Mouse (Mus musculus): ENCODE results near the gene Bpi. TPM values are rescaled to one million over a fixed set of nuclear protein-coding genes. Genes with fewer than 3 reads are reported as not detected.

The Bpi gene
- polyA plus RNA-seq, 1 experiment = not detected

DNA sequence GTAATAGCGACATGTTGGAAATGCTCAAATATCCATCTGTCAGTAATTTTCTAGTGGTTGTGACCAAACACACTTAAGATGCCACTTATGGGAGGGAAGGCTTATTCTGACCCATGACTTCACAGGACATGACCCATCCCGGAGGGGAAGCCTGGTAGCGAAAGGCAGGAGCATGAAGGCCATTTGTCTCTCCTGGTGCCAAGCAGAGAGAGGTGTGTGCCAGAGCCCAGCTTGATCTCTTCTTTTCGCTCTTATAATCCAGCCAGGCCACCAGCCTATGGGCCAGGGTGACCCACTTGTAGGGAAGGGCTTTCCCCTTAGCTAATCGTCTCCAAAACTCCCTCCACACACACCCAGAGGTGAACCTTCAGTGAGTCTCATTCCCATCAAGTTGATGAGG lies 19.8 kb upstream of the Bpi start:
- Histone ChIP-seq H3K36me3 (replicated peaks; ENCODE audit: low read length) (no peaks in the 10 kb centered on the region), H3K27me3 (replicated peaks) (peaks cover 66% of the 10 kb centered on the region), H3K4me1 (peaks cover 2% of the 10 kb centered on the region; the same call in 1 of the 2 replicates), H3K4me3 (replicated peaks) (no peak overlapping the region), H3K9me3 (peaks cover 20% of the 10 kb centered on the region)
- TF ChIP-seq FLI1 (IDR thresholded peaks at IDR 0.05; ENCODE audit: low read length) (no peak), GATA1 (IDR thresholded peaks at IDR 0.05; ENCODE audit: borderline replicate concordance, low read length) (no peak)

DNA sequence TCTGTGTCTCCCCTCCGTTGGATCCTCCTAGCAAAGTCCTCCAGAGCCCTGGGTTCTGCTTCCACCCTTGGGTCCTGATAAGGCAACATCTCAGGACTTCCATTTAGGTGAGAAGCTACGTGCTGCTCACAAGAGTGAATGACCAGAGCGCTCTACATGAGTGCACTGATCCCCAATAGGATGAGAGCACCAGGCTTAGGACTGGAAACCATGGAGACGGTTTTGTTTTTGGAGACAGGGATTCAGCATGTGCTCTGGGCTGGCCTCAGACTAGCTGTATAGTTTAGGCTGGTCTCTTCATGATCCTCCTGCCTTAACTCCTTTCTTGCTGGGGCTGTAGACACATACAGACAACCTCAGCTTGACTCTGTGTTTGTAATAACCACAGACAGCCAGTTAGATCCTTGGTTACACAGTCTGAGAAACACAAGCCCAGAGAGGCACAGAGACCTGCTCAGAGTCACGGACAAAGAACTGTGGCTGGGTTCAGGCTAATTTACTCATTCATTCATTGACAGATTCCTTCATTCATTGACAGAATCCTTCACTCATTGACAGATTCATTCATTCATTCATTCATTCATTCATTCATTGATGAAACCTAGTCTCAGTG lies 16.7 kb upstream of the Bpi start:
- Histone ChIP-seq H3K4me1 (no peaks in the 10 kb centered on the region), H3K4me3 (replicated peaks) (no peak overlapping the region)
- TF ChIP-seq FLI1 (IDR thresholded peaks at IDR 0.05; ENCODE audit: low read length) (no peak), GATA1 (IDR thresholded peaks at IDR 0.05; ENCODE audit: borderline replicate concordance, low read length) (no peak)

GRCm38 (mm10) chr2:158242170-158242896 lies 15.6 kb upstream of the Bpi start:
- Histone ChIP-seq H3K4me3 (replicated peaks) (no peak overlapping the region), H3K27me3 (replicated peaks) (peaks cover 59% of the 10 kb centered on the region), H3K9me3 (0 out of 2 replicates have a peak, but pooled peaks cover 13% of the 10 kb centered on the region), H3K4me1 (no peaks in the 10 kb centered on the region), H3K36me3 (replicated peaks; ENCODE audit: low read length) (no peaks in the 10 kb centered on the region)
- TF ChIP-seq FLI1 (IDR thresholded peaks at IDR 0.05; ENCODE audit: low read length) (no peak), GATA1 (IDR thresholded peaks at IDR 0.05; ENCODE audit: borderline replicate concordance, low read length) (no peak)

More for the DNA sequence above, 16.7 kb upstream of the Bpi start:
- Histone ChIP-seq H3K36me3 (replicated peaks; ENCODE audit: low read length) (no peaks in the 10 kb centered on the region), H3K9me3 (peaks cover 20% of the 10 kb centered on the region), H3K27me3 (replicated peaks) (peaks cover 57% of the 10 kb centered on the region)

DNA sequence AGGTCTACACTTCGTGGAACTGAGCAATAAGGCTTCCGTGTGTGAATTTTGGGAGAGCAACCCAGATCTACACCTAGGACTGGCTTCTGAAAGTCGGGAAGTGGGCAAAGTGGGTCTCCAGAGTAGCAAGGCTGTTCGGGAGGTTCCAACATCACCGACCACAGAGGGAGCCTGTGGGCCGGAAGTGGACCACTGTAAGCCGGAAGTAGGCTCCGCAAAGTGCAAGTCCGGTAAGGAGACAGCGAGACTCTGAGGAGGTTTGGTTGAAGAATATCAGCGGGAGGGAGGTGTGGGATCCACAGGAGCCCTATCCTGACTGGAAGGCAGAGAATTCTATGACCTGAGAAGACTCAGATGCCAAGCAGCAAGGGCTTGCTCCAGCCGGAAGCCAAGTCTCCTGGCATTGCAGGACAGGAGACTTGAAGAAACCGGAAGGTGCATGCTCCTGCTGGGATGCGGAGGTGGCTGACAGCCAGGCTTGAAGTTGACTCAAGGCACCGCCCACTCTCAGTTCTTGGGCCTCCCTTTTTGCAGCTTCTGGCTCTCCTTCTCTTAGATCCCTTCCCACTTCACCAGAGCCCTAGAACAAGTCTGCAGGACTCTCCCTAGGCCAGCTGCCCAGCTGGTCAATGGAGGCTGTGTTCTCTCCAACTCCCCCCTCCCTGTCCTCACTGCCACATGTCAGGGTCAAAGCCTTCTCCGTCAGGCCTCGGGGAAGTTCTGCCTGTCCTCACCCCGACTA lies 14.6 kb upstream of the Bpi start:
- H3K4me3 ChIP-seq (replicated peaks) = no peak overlapping the region
- H3K9me3 ChIP-seq = 0 out of 2 replicates have a peak, but pooled peaks cover 7% of the 10 kb centered on the region
- H3K4me1 ChIP-seq = peaks cover 3% of the 10 kb centered on the region
- no peak for TF ChIP-seq FLI1 (IDR thresholded peaks at IDR 0.05; ENCODE audit: low read length)
- TF ChIP-seq GATA1 (IDR thresholded peaks at IDR 0.05; ENCODE audit: borderline replicate concordance, low read length) = no peak
- no peaks in the 10 kb centered on the region for H3K36me3 ChIP-seq (replicated peaks; ENCODE audit: low read length)
- H3K27me3 ChIP-seq (replicated peaks) = peaks cover 62% of the 10 kb centered on the region

DNA sequence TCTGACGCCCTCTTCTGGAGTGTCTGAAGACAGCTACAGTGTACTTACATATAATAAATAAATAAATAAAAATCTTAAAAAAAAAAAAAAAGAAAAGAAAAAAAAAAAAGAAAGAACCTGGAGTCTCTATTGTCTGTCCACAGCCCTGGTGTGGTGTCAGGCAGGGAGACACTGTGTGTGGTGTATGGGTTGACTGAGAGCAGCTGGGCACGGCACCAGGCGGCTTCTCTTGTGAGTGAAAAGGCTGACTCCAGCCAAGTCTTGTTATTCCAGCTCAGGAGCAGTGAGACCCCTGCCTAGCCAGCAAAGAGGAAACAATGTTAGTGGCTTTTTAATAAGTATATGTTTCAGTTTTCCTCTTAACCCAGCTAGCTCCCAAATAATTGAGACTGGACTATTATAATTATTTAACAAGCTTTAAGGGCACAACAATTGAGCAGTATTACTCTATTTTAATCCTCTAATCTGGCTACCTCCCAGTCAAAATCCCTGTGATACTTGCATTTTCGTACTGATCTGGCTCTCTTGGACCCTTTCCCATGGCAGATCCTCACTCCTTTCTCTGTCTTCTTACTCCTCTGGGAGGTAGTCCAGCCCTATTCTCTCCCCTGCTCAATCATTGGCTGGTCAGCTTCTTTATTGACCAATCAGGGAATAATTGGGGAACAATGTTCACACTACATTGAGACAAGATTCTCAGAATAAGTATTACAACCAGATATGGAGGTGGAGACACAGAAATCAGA lies 12.6 kb upstream of the Bpi start:
- H3K4me1 ChIP-seq = peaks cover 6% of the 10 kb centered on the region
- peaks cover 8% of the 10 kb centered on the region; the same call in 1 of the 2 replicates for H3K9me3 ChIP-seq
- TF ChIP-seq GATA1 (IDR thresholded peaks at IDR 0.05; ENCODE audit: borderline replicate concordance, low read length) (no peak), FLI1 (IDR thresholded peaks at IDR 0.05; ENCODE audit: low read length) (no peak)
- peaks cover 72% of the 10 kb centered on the region for H3K27me3 ChIP-seq (replicated peaks)
- H3K4me3 ChIP-seq (replicated peaks) = no peak overlapping the region
- no peaks in the 10 kb centered on the region for H3K36me3 ChIP-seq (replicated peaks; ENCODE audit: low read length)

GRCm38 (mm10) chr2:158247852-158248251 lies 10.0 kb upstream of the Bpi start:
- H3K9me3 ChIP-seq = peaks cover 8% of the 10 kb centered on the region; the same call in 1 of the 2 replicates
- H3K27me3 ChIP-seq (replicated peaks) = peaks cover 74% of the 10 kb centered on the region
- no peaks in the 10 kb centered on the region for H3K36me3 ChIP-seq (replicated peaks; ENCODE audit: low read length)
- TF ChIP-seq FLI1 (IDR thresholded peaks at IDR 0.05; ENCODE audit: low read length) (no peak), GATA1 (IDR thresholded peaks at IDR 0.05; ENCODE audit: borderline replicate concordance, low read length) (no peak)
- H3K4me3 ChIP-seq (replicated peaks) = no peak overlapping the region
- H3K4me1 ChIP-seq = peaks cover 6% of the 10 kb centered on the region

DNA sequence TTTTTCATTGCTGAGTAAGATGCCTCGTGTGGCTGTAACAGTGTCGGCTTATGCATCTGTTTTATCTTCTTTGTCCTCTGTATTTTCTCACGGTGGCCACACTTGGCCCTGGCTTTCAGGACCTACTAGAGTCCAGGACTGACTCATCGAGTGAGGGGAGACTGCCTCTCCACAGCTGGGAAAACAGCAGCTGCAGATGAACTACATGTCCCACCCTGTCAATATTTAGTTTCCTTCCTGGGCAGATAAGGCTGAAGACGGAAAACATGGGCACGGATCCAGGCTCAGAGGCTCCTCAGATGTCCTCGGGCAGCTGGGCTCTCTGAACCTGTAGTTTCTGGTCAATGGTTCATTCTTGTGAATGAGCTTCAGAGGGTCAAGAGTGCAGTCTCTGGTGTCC lies 9.6 kb upstream of the Bpi start:
- Histone ChIP-seq H3K9me3 (peaks cover 8% of the 10 kb centered on the region; the same call in 1 of the 2 replicates), H3K27me3 (replicated peaks) (peaks cover 74% of the 10 kb centered on the region), H3K4me3 (replicated peaks) (no peak overlapping the region), H3K4me1 (peaks cover 6% of the 10 kb centered on the region), H3K36me3 (replicated peaks; ENCODE audit: low read length) (no peaks in the 10 kb centered on the region)
- TF ChIP-seq GATA1 (IDR thresholded peaks at IDR 0.05; ENCODE audit: borderline replicate concordance, low read length) (no peak), FLI1 (IDR thresholded peaks at IDR 0.05; ENCODE audit: low read length) (no peak)

DNA sequence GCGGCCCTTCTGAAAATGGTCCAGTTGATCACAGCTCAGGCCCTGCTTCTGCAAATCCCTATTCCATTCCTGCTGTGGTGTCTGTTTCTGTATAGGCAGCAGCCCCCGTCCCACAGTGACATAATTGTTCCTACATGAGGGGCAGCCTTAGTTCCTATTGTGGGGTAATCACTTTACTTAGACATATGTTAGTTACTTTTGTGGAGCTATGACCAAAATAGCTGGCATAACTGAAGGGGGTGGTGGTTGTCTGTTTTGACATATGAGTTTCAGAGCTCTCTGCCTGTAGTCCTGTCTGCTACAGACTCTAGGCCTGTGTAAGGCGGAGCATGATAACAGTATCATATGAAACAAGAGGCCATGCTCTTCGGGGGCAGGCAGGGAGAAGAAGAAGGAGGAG lies 7.3 kb upstream of the Bpi start:
- Histone ChIP-seq H3K27me3 (replicated peaks) (peaks cover 77% of the 10 kb centered on the region), H3K9me3 (peaks cover 8% of the 10 kb centered on the region; the same call in 1 of the 2 replicates), H3K4me1 (peaks cover 6% of the 10 kb centered on the region), H3K36me3 (replicated peaks; ENCODE audit: low read length) (no peaks in the 10 kb centered on the region), H3K4me3 (replicated peaks) (no peak overlapping the region)
- TF ChIP-seq GATA1 (IDR thresholded peaks at IDR 0.05; ENCODE audit: borderline replicate concordance, low read length) = no peak

GRCm38 (mm10) chr2:158253806-158254205 lies 4.1 kb upstream of the Bpi start:
- peaks cover 74% of the 10 kb centered on the region for H3K27me3 ChIP-seq (replicated peaks)
- peaks cover 9% of the 10 kb centered on the region for H3K4me1 ChIP-seq
- no peak overlapping the region for H3K4me3 ChIP-seq (replicated peaks)
- H3K9me3 ChIP-seq = peaks cover 4% of the 10 kb centered on the region; the same call in 1 of the 2 replicates
- no peaks in the 10 kb centered on the region for H3K36me3 ChIP-seq (replicated peaks; ENCODE audit: low read length)
- no peak for TF ChIP-seq FLI1 (IDR thresholded peaks at IDR 0.05; ENCODE audit: low read length)
- no peak for TF ChIP-seq GATA1 (IDR thresholded peaks at IDR 0.05; ENCODE audit: borderline replicate concordance, low read length)
